1 mouse cellular context compared by ENCODE assay signal in genomic region chr8:71477196-71477845, GRCm38 (mm10).
TF ChIP-seq lines count a peak whose summit lies in the region.

No protein-coding gene starts in this region.

TF ChIP-seq in myocyte, 11 proteins besides CTCF, POLR2A, EP300 and RAD21 (continued from another document):
- TF ChIP-seq TCF3 (IDR thresholded peaks at IDR 0.05; ENCODE audit: insufficient read length, low read depth) (no peak), REST (IDR thresholded peaks at IDR 0.05; ENCODE audit: insufficient read depth, insufficient read length) (no peak)
